Mouse (Mus musculus) monocyte, adult 5-6 weeks (primary cell): ENCODE measurements around the gene 2010111I01Rik. TPM values are rescaled to one million over a fixed set of nuclear protein-coding genes. Genes with fewer than 3 reads are reported as not detected.
"Not testable (repeated sequence)": the region's sequence is repeated elsewhere in the genome, so short reads cannot be mapped to it uniquely, and the experiment has no call there.

ENCODE experiments used
- ATAC-seq: fragments of 153-309, 156-312 bp; replicated peaks from 2 replicates; pipeline ENCODE4 v1.8.0; 2017; ENCODE audit warnings: mild to moderate bottlenecking; ENCODE audit not compliant: low TSS enrichment, insufficient number of reproducible peaks, severe bottlenecking, poor library complexity, low FRiP score
- total RNA-seq: library from RNA; stranded (forward); fragments of 200-1000, 200-491, 200-594 nt; gene quantifications from 3 replicates; pipeline ENCODE4 v1.2.3, GENCODE M21; 2017

2010111I01Rik gene
- total RNA-seq, 1 experiment from 2014 or later: 31.3 TPM

- ATAC-seq: no peak
These were observed 251.8 kb downstream of the 2010111I01Rik start for GRCm38 (mm10) chr13:63216537-63216936.

- no peak for ATAC-seq
These were observed 258.5 kb downstream of the 2010111I01Rik start for GRCm38 (mm10) chr13:63223026-63223770.

GRCm38 (mm10) chr13:63225796-63226583 is 261.3 kb downstream of the 2010111I01Rik start:
- no peak for ATAC-seq

GRCm38 (mm10) chr13:63227785-63228184 is 263.1 kb downstream of the 2010111I01Rik start:
- ATAC-seq: no peak

- ATAC-seq: no peak
These were observed 266.4 kb downstream of the 2010111I01Rik start for GRCm38 (mm10) chr13:63230955-63231701.

- no peak for ATAC-seq
These were observed 267.0 kb downstream of the 2010111I01Rik start for GRCm38 (mm10) chr13:63231702-63232070.

GRCm38 (mm10) chr13:63232558-63232957 is 267.9 kb downstream of the 2010111I01Rik start:
- ATAC-seq: no peak

GRCm38 (mm10) chr13:63234520-63234919 is 269.8 kb downstream of the 2010111I01Rik start:
- not testable (repeated sequence) for ATAC-seq

GRCm38 (mm10) chr13:63235551-63235950 is 270.9 kb downstream of the 2010111I01Rik start:
- ATAC-seq: no peak

- ATAC-seq: no peak
These were observed 271.6 kb downstream of the 2010111I01Rik start for GRCm38 (mm10) chr13:63236159-63236893.

GRCm38 (mm10) chr13:63238045-63238444 is 273.4 kb downstream of the 2010111I01Rik start:
- ATAC-seq: no peak

GRCm38 (mm10) chr13:63239301-63239804 is 274.7 kb downstream of the 2010111I01Rik start:
- 0 out of 2 replicates have a peak, but pooled peaks have one; percentile 15 for ATAC-seq

GRCm38 (mm10) chr13:63239877-63240671 is 275.4 kb downstream of the 2010111I01Rik start:
- peak; percentile 33; the same call in 1 of the 2 replicates for ATAC-seq

GRCm38 (mm10) chr13:63240835-63241234 is 276.1 kb downstream of the 2010111I01Rik start:
- ATAC-seq: no peak

GRCm38 (mm10) chr13:63241665-63242064 is 277.0 kb downstream of the 2010111I01Rik start:
- no peak for ATAC-seq

GRCm38 (mm10) chr13:63242401-63243192 is 277.9 kb downstream of the 2010111I01Rik start:
- no peak for ATAC-seq

- ATAC-seq: no peak
These were observed 278.9 kb downstream of the 2010111I01Rik start for GRCm38 (mm10) chr13:63243586-63243985.
